Comparison of ENCODE assay signal across 10 mouse cellular contexts in the genomic region with DNA sequence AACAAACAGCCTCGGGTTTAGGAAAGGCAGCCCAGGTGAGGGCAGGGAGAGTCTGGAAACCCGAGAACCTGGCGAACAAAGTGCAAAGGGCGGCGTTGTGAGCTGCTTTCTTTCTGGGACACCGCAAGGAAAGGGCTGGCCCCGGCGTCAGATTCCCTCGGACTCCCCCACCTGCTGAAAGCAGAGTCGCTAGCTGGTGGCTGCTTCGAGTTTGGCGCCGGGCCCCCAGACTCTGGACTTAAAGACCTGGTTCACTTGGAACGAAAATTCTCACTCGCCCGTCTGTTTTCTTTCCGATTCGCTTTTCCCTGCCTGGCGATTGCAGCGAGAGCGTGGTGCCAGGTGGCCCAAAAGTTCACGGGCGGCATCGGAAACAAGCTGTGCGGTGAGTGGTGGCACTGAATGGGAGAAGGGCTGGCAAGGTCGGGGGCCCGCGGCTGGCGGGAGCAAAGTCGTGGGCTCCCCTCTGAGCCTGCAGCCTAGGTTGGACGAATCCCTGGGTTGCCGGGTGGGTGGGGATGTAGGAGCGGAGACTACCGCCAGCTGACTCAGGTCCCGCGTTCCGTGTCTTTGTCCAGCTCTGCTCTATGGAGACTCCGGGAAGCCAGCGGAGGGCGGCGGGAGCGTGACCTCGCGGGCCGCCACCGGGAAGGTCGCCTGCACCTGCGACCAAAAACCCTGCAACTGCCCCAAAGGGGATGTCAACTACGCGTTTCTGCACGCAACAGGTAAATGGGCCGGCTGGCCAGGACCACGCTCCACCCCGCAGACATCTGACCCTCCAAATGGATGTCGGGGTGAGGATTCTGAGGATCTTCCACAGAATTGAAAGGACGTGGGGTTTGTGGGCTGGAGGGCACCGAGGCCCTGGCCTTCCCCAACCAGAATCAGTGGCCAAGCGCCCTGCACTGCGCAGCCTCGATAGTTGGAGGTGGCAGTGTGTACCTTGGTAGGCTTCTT. TPM values are rescaled to one million over a fixed set of nuclear protein-coding genes. Genes with fewer than 3 reads are reported as not detected.
DNase-seq lines count a peak whose midpoint lies in the region; ATAC-seq and TF ChIP-seq lines count a peak whose summit lies in the region.
"Had no signal": no experiment of that assay in that cellular context is flagged by ENCODE, and none has a peak within 500 bp of the region (broad histone marks: within the 10 kb centered on the region; RNA-seq: fewer than 3 reads in every experiment).

No protein-coding gene starts in this region.

- no peak for TF ChIP-seq CTCF in brain, embryonic 14.5 days (IDR thresholded peaks at IDR 0.05; ENCODE audit: borderline replicate concordance, extremely low read depth, insufficient read depth, insufficient read length)

- ATAC-seq in heart, embryonic 11.5 days (replicated peaks; ENCODE audit: insufficient number of reproducible peaks, low FRiP score, low TSS enrichment), result no peak
- ATAC-seq in hindbrain, embryonic 15.5 days (ENCODE audit: low FRiP score, low read depth), result no peak
- ATAC-seq in midbrain, embryonic 13.5 days, result no peak
- ATAC-seq in erythroblast, adult 5-6 weeks (replicated peaks; ENCODE audit: low FRiP score, poor library complexity, severe bottlenecking), result no peak
- ATAC-seq in granulocyte monocyte progenitor cell, adult 5-6 weeks (replicated peaks; ENCODE audit: poor library complexity, severe bottlenecking), result no peak

- H3K4me3 ChIP-seq in heart, embryonic 11.5 days (ENCODE audit: low read depth, low read length), result peak overlapping the region; percentile 31
- peak overlapping the region; percentile 52 for H3K4me3 ChIP-seq in hindbrain, embryonic 15.5 days
- peak overlapping the region; percentile 56 for H3K4me3 ChIP-seq in midbrain, embryonic 13.5 days (replicated peaks)

- intact Hi-C loops in heart, postnatal 36 days (cut with DNase I), result loop anchor here (10.0 kb wide), 1 partner anchor 659 kb away; no protein-coding TSS in a partner anchor

- TF ChIP-seq POLR2A in brain, embryonic 14.5 days (IDR thresholded peaks at IDR 0.05; ENCODE audit: borderline replicate concordance, extremely low read depth, insufficient read depth, insufficient read length, poor library complexity, severe bottlenecking), result no peak

- H3K27me3 ChIP-seq in heart, embryonic 11.5 days (ENCODE audit: control insufficient read depth, insufficient read depth, low read length), result peaks cover 82% of the 10 kb centered on the region
- peaks cover 36% of the 10 kb centered on the region for H3K27me3 ChIP-seq in hindbrain, embryonic 15.5 days
- peaks cover 88% of the 10 kb centered on the region for H3K27me3 ChIP-seq in midbrain, embryonic 13.5 days

- no peak for DNase-seq in heart, postnatal 36 days
- DNase-seq in brain, embryonic 14.5 days (ENCODE audit: low read depth), result peak; percentile 53
- DNase-seq in thymus, postnatal 0 days (ENCODE audit: low spot score), result no peak

- no peak overlapping the region for H3K27ac ChIP-seq in heart, embryonic 11.5 days (ENCODE audit: low read depth, low read length)
- H3K27ac ChIP-seq in hindbrain, embryonic 15.5 days (replicated peaks), result peak overlapping the region; percentile 96
- peak overlapping the region; percentile 97 for H3K27ac ChIP-seq in midbrain, embryonic 13.5 days

- H3K4me1 ChIP-seq in heart, embryonic 11.5 days (ENCODE audit: control insufficient read depth, insufficient read depth, low read length), result peaks cover 13% of the 10 kb centered on the region; the same call in 1 of the 2 replicates
- H3K4me1 ChIP-seq in hindbrain, embryonic 15.5 days (replicated peaks), result peaks cover 42% of the 10 kb centered on the region
- H3K4me1 ChIP-seq in midbrain, embryonic 13.5 days (replicated peaks), result peaks cover 51% of the 10 kb centered on the region

- H3K9ac ChIP-seq in heart, embryonic 11.5 days (ENCODE audit: low read depth, low read length), result no peak overlapping the region
- peak overlapping the region; percentile 70 for H3K9ac ChIP-seq in hindbrain, embryonic 15.5 days
- peak overlapping the region; percentile 80 for H3K9ac ChIP-seq in midbrain, embryonic 13.5 days (replicated peaks)

- 1% methylated on average over 59 of the region's 60 CpGs for WGBS in heart, embryonic 11.5 days (ENCODE audit: insufficient replicate concordance)
- under 1% methylated on average over 59 of the region's 60 CpGs for whole genome bisulfite sequencing in hindbrain, embryonic 15.5 days
- under 1% methylated on average over 60 of the region's 60 CpGs for WGBS in midbrain, embryonic 13.5 days

- H3K9me3 ChIP-seq in heart, embryonic 11.5 days (replicated peaks; ENCODE audit: control insufficient read depth, low read length), result no peaks in the 10 kb centered on the region
- no peaks in the 10 kb centered on the region for H3K9me3 ChIP-seq in hindbrain, embryonic 15.5 days
- no peaks in the 10 kb centered on the region for H3K9me3 ChIP-seq in midbrain, embryonic 13.5 days

- no peaks in the 10 kb centered on the region for H3K36me3 ChIP-seq in heart, embryonic 11.5 days (ENCODE audit: control insufficient read depth, insufficient read depth, low read length)
- H3K36me3 ChIP-seq in hindbrain, embryonic 15.5 days, result no peaks in the 10 kb centered on the region
- no peaks in the 10 kb centered on the region for H3K36me3 ChIP-seq in midbrain, embryonic 13.5 days
- H3K36me3 ChIP-seq: G1E had no signal

- peak overlapping the region; percentile 67 for H3K4me2 ChIP-seq in heart, embryonic 11.5 days
- H3K4me2 ChIP-seq in hindbrain, embryonic 15.5 days, result peak overlapping the region; percentile 77
- H3K4me2 ChIP-seq in midbrain, embryonic 13.5 days (replicated peaks), result peak overlapping the region; percentile 77

RNA-seq across cellular contexts. Expression of a gene that starts 1.4 kb away (rescaled TPM):
- polyA plus RNA-seq in heart, embryonic 11.5 days (2014; fragmentation: Nextera tagmentation; extraction: Ambion mirVana), result 0.03 and 0.07 TPM in 2 replicates
- not detected for total RNA-seq in heart, postnatal 36 days (2021)
- polyA plus RNA-seq in brain, embryonic 14.5 days (2012; rRNA removed), result 40.0 and 49.5 TPM in 2 replicates
- 40.7 and 41.7 TPM in 2 replicates for polyA plus RNA-seq in hindbrain, embryonic 15.5 days (2015; fragmentation: Nextera tagmentation; extraction: Ambion mirVana)
- 84.0 and 90.6 TPM in 2 replicates for polyA plus RNA-seq in midbrain, embryonic 13.5 days (2015; fragmentation: Nextera tagmentation; extraction: Ambion mirVana)
- not detected in 2 replicates for total RNA-seq in erythroblast, adult 5-6 weeks (2015; ENCODE audit: low replicate concordance)
- not detected in 2 replicates for total RNA-seq in erythroblast, adult 5-6 weeks (2017; ENCODE audit: low replicate concordance)
- polyA plus RNA-seq in thymus, postnatal 0 days (2015; fragmentation: Nextera tagmentation; extraction: Ambion mirVana), result not detected in 2 replicates
- not detected in 2 replicates for total RNA-seq in granulocyte monocyte progenitor cell, adult 5-6 weeks (2014; fragmentation: Nextera tagmentation)
- not detected in 2 replicates for total RNA-seq in granulocyte monocyte progenitor cell, adult 5-6 weeks (2017)
- polyA plus RNA-seq: G1E; gonadal fat pad, adult 2 months had no signal

Comparison
In these comparisons a context has a peak if more than half of its experiments do, and no peak if none do; other contexts are left out.
1. RNA of a gene that starts 1.4 kb away (polyA plus RNA-seq): 84.0 to 90.6 TPM in midbrain, embryonic 13.5 days, 40.0 to 49.5 TPM in brain, embryonic 14.5 days and 40.7 to 41.7 TPM in hindbrain, embryonic 15.5 days; 0.03 to 0.07 TPM in heart, embryonic 11.5 days and not detected in thymus, postnatal 0 days; every median in the first group is over 10 times any median in the second.
2. Peak in every context shown above with its lines, with median percentiles within 50 percentile points of each other: H3K4me2 ChIP-seq and H3K4me3 ChIP-seq.